Mouse (Mus musculus): ENCODE measurements around the gene Vmn2r79. TPM values are rescaled to one million over a fixed set of nuclear protein-coding genes. Genes with fewer than 3 reads are reported as not detected.
"Not testable (repeated sequence)": the region's sequence is repeated elsewhere in the genome, so short reads cannot be mapped to it uniquely, and the experiment has no call there.

Vmn2r79 gene
- not detected in 2 replicates for total RNA-seq (2014; rRNA removed)
- polyA plus RNA-seq (2015; fragmentation: Nextera tagmentation; extraction: Ambion mirVana): not detected in 2 replicates

DNA sequence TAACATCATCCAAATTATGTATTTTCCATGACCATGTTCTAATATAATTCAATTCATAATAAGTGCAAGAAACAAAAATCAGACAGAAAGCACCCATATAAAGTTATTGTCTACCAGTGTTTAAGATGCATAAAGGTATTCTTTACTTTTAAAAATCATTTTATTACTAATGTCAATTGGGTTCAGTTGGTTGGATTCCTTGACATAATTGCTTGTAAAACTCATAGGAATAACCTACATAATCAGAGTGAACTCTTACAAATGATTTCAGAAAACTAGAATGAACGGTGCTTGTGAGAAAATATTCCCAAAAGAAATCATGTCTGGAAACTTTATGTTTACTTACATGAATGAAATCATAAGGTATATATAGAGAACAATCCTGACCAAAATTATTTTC, at the start of gene Vmn2r79:
Gene Vmn2r79, plus strand, starts transcription at position 301 of the 400 bp plus-strand sequence.
- not testable (repeated sequence) for H3K27ac ChIP-seq; H3K4me2 ChIP-seq (ENCODE audit: low read depth, low read length); H3K9me3 ChIP-seq (ENCODE audit: low read length); H3K36me3 ChIP-seq (ENCODE audit: insufficient read depth, low read length); H3K9ac ChIP-seq (replicated peaks; ENCODE audit: low read length); H3K27me3 ChIP-seq (ENCODE audit: insufficient read depth, low read length); H3K4me3 ChIP-seq (ENCODE audit: low read length); DNase-seq (ENCODE audit: low spot score); ATAC-seq; H3K4me1 ChIP-seq (ENCODE audit: insufficient read depth, low read length)
- WGBS: 75% methylated on average over 1 of the region's 1 CpGs

DNA sequence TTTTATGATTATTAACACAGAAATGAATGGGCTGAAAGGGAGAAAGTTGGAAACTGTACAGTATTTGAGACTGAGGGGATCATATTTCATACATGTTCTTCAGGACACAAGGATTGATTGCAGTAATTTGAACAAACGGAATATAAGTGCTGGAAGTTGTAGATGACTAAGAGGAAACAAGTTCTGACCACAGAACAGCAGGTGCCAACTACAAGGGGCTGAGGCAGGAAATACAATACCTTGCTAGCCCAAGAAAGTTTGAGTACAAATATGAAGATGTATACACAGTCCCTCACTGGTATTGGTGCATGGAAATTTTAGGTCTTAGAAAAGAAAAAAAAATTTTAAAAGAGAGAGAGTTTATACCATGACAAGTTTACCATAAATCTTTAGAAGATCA, 1.2 kb upstream of the Vmn2r79 start:
- no peak overlapping the region for H3K4me3 ChIP-seq (ENCODE audit: low read length)
- no peaks in the 10 kb centered on the region for H3K36me3 ChIP-seq (ENCODE audit: insufficient read depth, low read length)
- no peaks in the 10 kb centered on the region for H3K27me3 ChIP-seq (ENCODE audit: insufficient read depth, low read length)
- no peak overlapping the region for H3K27ac ChIP-seq
- H3K4me1 ChIP-seq (ENCODE audit: insufficient read depth, low read length): no peaks in the 10 kb centered on the region
- H3K9ac ChIP-seq (replicated peaks; ENCODE audit: low read length): no peak overlapping the region
- no peak overlapping the region for H3K4me2 ChIP-seq (ENCODE audit: low read depth, low read length)
- DNase-seq (ENCODE audit: low spot score): no peak
- no peaks in the 10 kb centered on the region for H3K9me3 ChIP-seq (ENCODE audit: low read length)
- ATAC-seq: no peak
- WGBS: 70% methylated on average over 1 of the region's 1 CpGs
- no peak for TF ChIP-seq CTCF (IDR thresholded peaks at IDR 0.05; ENCODE audit: low read depth)

DNA sequence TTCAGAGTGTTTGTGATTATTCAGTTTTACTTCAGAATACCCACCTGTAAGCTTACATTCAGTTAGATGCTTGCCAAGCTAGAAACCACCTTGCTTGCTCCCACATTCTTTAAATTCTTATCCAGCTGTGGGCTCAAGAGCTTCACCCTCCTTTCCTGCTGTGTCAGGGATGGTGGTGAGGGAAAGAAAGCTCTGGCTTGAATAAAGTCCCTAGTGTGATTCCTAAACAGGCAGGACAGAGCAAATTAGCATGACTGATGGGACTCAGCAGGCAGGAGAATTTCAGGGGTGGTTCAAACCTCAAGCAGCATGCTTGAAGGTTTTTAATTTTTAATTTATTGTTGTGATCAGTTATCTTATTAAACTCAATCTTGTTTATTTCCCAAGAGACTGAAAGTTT, 30.6 kb downstream of the Vmn2r79 start:
- not testable (repeated sequence) for H3K9me3 ChIP-seq (ENCODE audit: low read length); ATAC-seq; DNase-seq (ENCODE audit: low spot score); H3K4me2 ChIP-seq (ENCODE audit: low read depth, low read length); H3K36me3 ChIP-seq (ENCODE audit: insufficient read depth, low read length); H3K27ac ChIP-seq; H3K9ac ChIP-seq (replicated peaks; ENCODE audit: low read length); H3K4me1 ChIP-seq (ENCODE audit: insufficient read depth, low read length); H3K27me3 ChIP-seq (ENCODE audit: insufficient read depth, low read length); H3K4me3 ChIP-seq (ENCODE audit: low read length)

DNA sequence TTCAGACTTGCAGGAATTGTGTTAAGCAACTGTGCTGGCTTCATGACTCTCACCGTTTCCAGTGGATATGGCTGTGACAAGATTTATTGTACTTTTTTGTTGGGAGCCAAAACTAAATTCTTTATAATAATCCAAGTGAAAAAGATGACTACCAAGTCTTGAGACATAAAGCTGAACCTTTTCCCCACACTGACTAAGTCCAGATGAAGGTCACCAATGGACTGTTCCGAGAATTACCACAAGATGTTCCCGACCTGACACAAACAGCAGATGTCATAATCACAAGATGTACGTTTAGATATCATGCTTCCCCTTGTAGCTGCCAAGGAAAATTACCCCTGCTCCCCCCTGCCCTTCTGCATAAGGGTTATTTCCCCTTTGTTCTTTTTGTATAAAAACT, 67.7 kb downstream of the Vmn2r79 start:
- no peaks in the 10 kb centered on the region for H3K27me3 ChIP-seq (ENCODE audit: insufficient read depth, low read length)
- H3K4me3 ChIP-seq (ENCODE audit: low read length): no peak overlapping the region
- no peak for DNase-seq (ENCODE audit: low spot score)
- no peak for TF ChIP-seq CTCF (IDR thresholded peaks at IDR 0.05; ENCODE audit: low read depth)
- H3K9me3 ChIP-seq (ENCODE audit: low read length): no peaks in the 10 kb centered on the region
- no peak overlapping the region for H3K9ac ChIP-seq (replicated peaks; ENCODE audit: low read length)
- H3K4me2 ChIP-seq (ENCODE audit: low read depth, low read length): no peak overlapping the region
- 85% methylated on average over 4 of the region's 4 CpGs for WGBS
- H3K4me1 ChIP-seq (ENCODE audit: insufficient read depth, low read length): no peaks in the 10 kb centered on the region
- no peak overlapping the region for H3K27ac ChIP-seq
- no peaks in the 10 kb centered on the region for H3K36me3 ChIP-seq (ENCODE audit: insufficient read depth, low read length)
- ATAC-seq: no peak

Other genes with a start within 250 kb of the Vmn2r79 start
- 2.9 and 4.7 TPM in 2 replicates for gene Folh1, start 220.2 kb upstream of the Vmn2r79 start, total RNA-seq (2014; rRNA removed)
- gene Folh1, start 220.2 kb upstream of the Vmn2r79 start, polyA plus RNA-seq (2015; fragmentation: Nextera tagmentation; extraction: Ambion mirVana): 4.8 and 5.7 TPM in 2 replicates
- gene Vmn2r77, start 201.1 kb upstream of the Vmn2r79 start, total RNA-seq (2014; rRNA removed): not detected in 2 replicates
- gene Vmn2r77, start 201.1 kb upstream of the Vmn2r79 start, polyA plus RNA-seq (2015; fragmentation: Nextera tagmentation; extraction: Ambion mirVana): not detected in 2 replicates
- not detected in 2 replicates for gene Vmn2r78, start 81.0 kb upstream of the Vmn2r79 start, total RNA-seq (2014; rRNA removed)
- not detected in 2 replicates for gene Vmn2r78, start 81.0 kb upstream of the Vmn2r79 start, polyA plus RNA-seq (2015; fragmentation: Nextera tagmentation; extraction: Ambion mirVana)
- gene Nox4, start 250.0 kb downstream of the Vmn2r79 start, total RNA-seq (2014; rRNA removed): 0.99 and 1.3 TPM in 2 replicates
- gene Nox4, start 250.0 kb downstream of the Vmn2r79 start, polyA plus RNA-seq (2015; fragmentation: Nextera tagmentation; extraction: Ambion mirVana): 1.3 and 1.7 TPM in 2 replicates